Mouse (Mus musculus) midbrain, embryonic 15.5 days (tissue): ENCODE results near the gene Igfn1. TPM values are rescaled to one million over a fixed set of nuclear protein-coding genes. Genes with fewer than 3 reads are reported as not detected.

Source experiments
- ATAC-seq: fragments of 200-750 bp; cut with Nextera tagmentation; replicated peaks from 2 replicates; pipeline ENCODE4 v1.8.0; 2017; ENCODE audit warnings: moderate TSS enrichment
- H3K27ac ChIP-seq: fragments of 300-500 bp; sonication (generic); 2 replicates; pipeline ENCODE4 v1.5.1; 2015; ENCODE audit warnings: mild to moderate bottlenecking, inconsistent platforms
- H3K27me3 ChIP-seq: fragments of 300-500 bp; sonication (generic); replicated peaks from 2 replicates; pipeline ENCODE4 v1.6.1; 2015; ENCODE audit warnings: inconsistent platforms
- H3K36me3 ChIP-seq: fragments of 300-500 bp; sonication (generic); replicated peaks from 2 replicates; pipeline ENCODE4 v1.6.1; 2015; ENCODE audit warnings: inconsistent platforms
- H3K4me1 ChIP-seq: fragments of 300-500 bp; sonication (generic); 2 replicates; pipeline ENCODE4 v1.6.1; 2015; ENCODE audit warnings: inconsistent platforms
- H3K4me2 ChIP-seq: fragments of 300-500 bp; sonication (generic); 2 replicates; pipeline ENCODE4 v1.6.1; 2015; ENCODE audit warnings: inconsistent platforms, mild to moderate bottlenecking, moderate library complexity
- H3K4me3 ChIP-seq: fragments of 300-500 bp; sonication (generic); 2 replicates; pipeline ENCODE4 v1.5.1; 2015; ENCODE audit warnings: mild to moderate bottlenecking, inconsistent platforms
- H3K9ac ChIP-seq: fragments of 300-500 bp; sonication (generic); 2 replicates; pipeline ENCODE4 v1.6.1; 2015; ENCODE audit warnings: mild to moderate bottlenecking, inconsistent platforms
- H3K9me3 ChIP-seq: fragments of 300-500 bp; sonication (generic); 2 replicates; pipeline ENCODE4 v1.6.1; 2016; ENCODE audit warnings: inconsistent platforms
- WGBS: fragments of 180-500 bp; shearing (Covaris S2); methylation state at CpG from one replicate; pipeline ENCODE4 v1.1.7; 2015; ENCODE audit warnings: mixed read lengths; 5-methylcytosine and 5-hydroxymethylcytosine counted together
- polyA plus RNA-seq: library from polyadenylated mRNA; unstranded; fragments of >200 nt; fragmentation: Nextera tagmentation; extraction: Ambion mirVana; gene quantifications from 2 replicates; pipeline ENCODE4 v1.2.1, GENCODE M21; 2015

Gene Igfn1
- polyA plus RNA-seq, 1 experiment from 2014 or later: not detected

GRCm38 (mm10) chr1:135946247-135946646, 59.9 kb downstream of the Igfn1 start:
- 68% methylated on average over 4 of the region's 4 CpGs for WGBS
- Histone ChIP-seq H3K27ac (no peak overlapping the region), H3K27me3 (0 out of 2 replicates have a peak, but pooled peaks cover 3% of the 10 kb centered on the region)

GRCm38 (mm10) chr1:135945711-135946110, 60.4 kb downstream of the Igfn1 start:
- H3K27ac ChIP-seq: no peak overlapping the region
- WGBS: 11% methylated on average over 7 of the region's 7 CpGs
- H3K9me3 ChIP-seq: no peaks in the 10 kb centered on the region
- H3K4me3 ChIP-seq: no peak overlapping the region
- no peak overlapping the region for H3K4me2 ChIP-seq
- no peaks in the 10 kb centered on the region for H3K4me1 ChIP-seq
- H3K27me3 ChIP-seq: 0 out of 2 replicates have a peak, but pooled peaks cover 3% of the 10 kb centered on the region
- no peak overlapping the region for H3K9ac ChIP-seq
- 0 out of 2 replicates have a peak, but pooled peaks have one; percentile 31 for ATAC-seq
- H3K36me3 ChIP-seq: no peaks in the 10 kb centered on the region

More at GRCm38 (mm10) chr1:135946247-135946646, 59.9 kb downstream of the Igfn1 start:
- Histone ChIP-seq H3K9me3 (no peaks in the 10 kb centered on the region), H3K4me3 (no peak overlapping the region), H3K4me2 (no peak overlapping the region), H3K9ac (no peak overlapping the region), H3K36me3 (no peaks in the 10 kb centered on the region), H3K4me1 (no peaks in the 10 kb centered on the region)
- ATAC-seq: no peak

GRCm38 (mm10) chr1:135944526-135945259, 61.4 kb downstream of the Igfn1 start:
- H3K27ac ChIP-seq: no peak overlapping the region
- peak; percentile 73; the same call in 1 of the 2 replicates for ATAC-seq
- H3K9ac ChIP-seq: no peak overlapping the region
- 0 out of 2 replicates have a peak, but pooled peaks cover 3% of the 10 kb centered on the region for H3K27me3 ChIP-seq
- no peaks in the 10 kb centered on the region for H3K9me3 ChIP-seq
- no peak overlapping the region for H3K4me3 ChIP-seq
- 49% methylated on average over 12 of the region's 12 CpGs for WGBS
- no peaks in the 10 kb centered on the region for H3K4me1 ChIP-seq
- H3K36me3 ChIP-seq: no peaks in the 10 kb centered on the region
- H3K4me2 ChIP-seq: peak overlapping the region; percentile 30

- H3K4me1 ChIP-seq: no peaks in the 10 kb centered on the region
- H3K27me3 ChIP-seq: 0 out of 2 replicates have a peak, but pooled peaks cover 3% of the 10 kb centered on the region
- H3K4me2 ChIP-seq: no peak overlapping the region
- ATAC-seq: no peak
- no peak overlapping the region for H3K9ac ChIP-seq
- WGBS: 95% methylated on average over 2 of the region's 2 CpGs
- H3K27ac ChIP-seq: no peak overlapping the region
- H3K9me3 ChIP-seq: no peaks in the 10 kb centered on the region
- no peak overlapping the region for H3K4me3 ChIP-seq
- H3K36me3 ChIP-seq: no peaks in the 10 kb centered on the region
Observed at GRCm38 (mm10) chr1:135943713-135944112, 62.4 kb downstream of the Igfn1 start.

GRCm38 (mm10) chr1:135942116-135942515, 64.0 kb downstream of the Igfn1 start:
- Histone ChIP-seq H3K4me2 (no peak overlapping the region), H3K27ac (no peak overlapping the region), H3K4me3 (no peak overlapping the region), H3K9me3 (no peaks in the 10 kb centered on the region), H3K4me1 (no peaks in the 10 kb centered on the region), H3K27me3 (0 out of 2 replicates have a peak, but pooled peaks cover 3% of the 10 kb centered on the region), H3K36me3 (no peaks in the 10 kb centered on the region), H3K9ac (no peak overlapping the region)
- WGBS: 44% methylated on average over 7 of the region's 7 CpGs
- ATAC-seq: no peak

GRCm38 (mm10) chr1:135941259-135942006, 64.7 kb downstream of the Igfn1 start:
- no peaks in the 10 kb centered on the region for H3K36me3 ChIP-seq
- H3K9ac ChIP-seq: no peak overlapping the region
- H3K27me3 ChIP-seq: 0 out of 2 replicates have a peak, but pooled peaks cover 3% of the 10 kb centered on the region
- no peaks in the 10 kb centered on the region for H3K9me3 ChIP-seq
- no peak overlapping the region for H3K27ac ChIP-seq
- H3K4me3 ChIP-seq: no peak overlapping the region
- no peak overlapping the region for H3K4me2 ChIP-seq
- no peak for ATAC-seq
- H3K4me1 ChIP-seq: no peaks in the 10 kb centered on the region
- 73% methylated on average over 6 of the region's 6 CpGs for WGBS

GRCm38 (mm10) chr1:135936091-135936490, 70.1 kb downstream of the Igfn1 start:
- Histone ChIP-seq H3K9me3 (no peaks in the 10 kb centered on the region), H3K27me3 (no peaks in the 10 kb centered on the region), H3K27ac (no peak overlapping the region), H3K4me2 (no peak overlapping the region), H3K4me1 (no peaks in the 10 kb centered on the region), H3K36me3 (no peaks in the 10 kb centered on the region), H3K9ac (no peak overlapping the region), H3K4me3 (no peak overlapping the region)
- 87% methylated on average over 1 of the region's 1 CpGs for WGBS
- ATAC-seq: no peak

- Histone ChIP-seq H3K4me2 (no peak overlapping the region), H3K9me3 (no peaks in the 10 kb centered on the region), H3K27ac (no peak overlapping the region), H3K36me3 (no peaks in the 10 kb centered on the region), H3K27me3 (no peaks in the 10 kb centered on the region), H3K4me3 (no peak overlapping the region), H3K9ac (no peak overlapping the region), H3K4me1 (peaks cover 6% of the 10 kb centered on the region)
- 85% methylated on average over 18 of the region's 18 CpGs for WGBS
- ATAC-seq: no peak
Observed at GRCm38 (mm10) chr1:135933704-135934293, 72.3 kb downstream of the Igfn1 start.

- Histone ChIP-seq H3K27me3 (no peaks in the 10 kb centered on the region), H3K4me3 (no peak overlapping the region), H3K9ac (no peak overlapping the region), H3K36me3 (no peaks in the 10 kb centered on the region), H3K27ac (no peak overlapping the region), H3K4me2 (no peak overlapping the region), H3K9me3 (no peaks in the 10 kb centered on the region), H3K4me1 (peaks cover 6% of the 10 kb centered on the region)
- 0 out of 2 replicates have a peak, but pooled peaks have one; percentile 30 for ATAC-seq
- WGBS: 50% methylated on average over 3 of the region's 3 CpGs
Observed at GRCm38 (mm10) chr1:135929876-135930275, 76.3 kb downstream of the Igfn1 start.

- Histone ChIP-seq H3K4me2 (no peak overlapping the region), H3K36me3 (no peaks in the 10 kb centered on the region), H3K9ac (no peak overlapping the region), H3K4me3 (no peak overlapping the region), H3K27ac (no peak overlapping the region), H3K4me1 (peaks cover 6% of the 10 kb centered on the region), H3K9me3 (no peaks in the 10 kb centered on the region), H3K27me3 (peaks cover 6% of the 10 kb centered on the region; the same call in 1 of the 2 replicates)
- ATAC-seq: no peak
- WGBS: 81% methylated on average over 5 of the region's 5 CpGs
Observed at GRCm38 (mm10) chr1:135925848-135926247, 80.3 kb downstream of the Igfn1 start.

GRCm38 (mm10) chr1:135924377-135924994, 81.7 kb downstream of the Igfn1 start:
- H3K4me2 ChIP-seq: no peak overlapping the region
- H3K9ac ChIP-seq: no peak overlapping the region
- no peaks in the 10 kb centered on the region for H3K9me3 ChIP-seq
- peaks cover 19% of the 10 kb centered on the region for H3K27me3 ChIP-seq
- no peak overlapping the region for H3K4me3 ChIP-seq
- ATAC-seq: no peak
- no peaks in the 10 kb centered on the region for H3K36me3 ChIP-seq
- H3K4me1 ChIP-seq: peaks cover under 1% of the 10 kb centered on the region; the same call in 1 of the 2 replicates
- 81% methylated on average over 5 of the region's 5 CpGs for WGBS
- H3K27ac ChIP-seq: no peak overlapping the region

GRCm38 (mm10) chr1:135923229-135923628, 82.9 kb downstream of the Igfn1 start:
- no peak for ATAC-seq
- Histone ChIP-seq H3K27ac (no peak overlapping the region), H3K4me2 (no peak overlapping the region), H3K4me3 (no peak overlapping the region), H3K4me1 (peaks cover 8% of the 10 kb centered on the region), H3K27me3 (peaks cover 32% of the 10 kb centered on the region), H3K9ac (no peak overlapping the region), H3K9me3 (no peaks in the 10 kb centered on the region), H3K36me3 (no peaks in the 10 kb centered on the region)
- 83% methylated on average over 7 of the region's 7 CpGs for WGBS
